Mouse (Mus musculus) kidney, embryonic 15.5 days (tissue): Measurements from ENCODE around the gene S1pr2. TPM values are rescaled to one million over a fixed set of nuclear protein-coding genes. Genes with fewer than 3 reads are reported as not detected.

Experiments
- ATAC-seq: fragments of 200-750 bp; cut with Nextera tagmentation; replicated peaks from 2 replicates; pipeline ENCODE4 v1.8.0; 2017; ENCODE audit warnings: moderate TSS enrichment; ENCODE audit not compliant: low FRiP score
- H3K27ac ChIP-seq: fragments of 300-500 bp; sonication (generic); 2 replicates; pipeline ENCODE4 v1.5.1; 2015; ENCODE audit warnings: mild to moderate bottlenecking, inconsistent platforms
- H3K27me3 ChIP-seq: fragments of 300-500 bp; sonication (generic); 2 replicates; pipeline ENCODE4 v1.6.1; 2015; ENCODE audit warnings: inconsistent platforms
- H3K36me3 ChIP-seq: fragments of 300-500 bp; sonication (generic); 2 replicates; pipeline ENCODE4 v1.6.1; 2015; ENCODE audit warnings: inconsistent platforms
- H3K4me1 ChIP-seq: fragments of 300-500 bp; sonication (generic); 2 replicates; pipeline ENCODE4 v1.6.1; 2015; ENCODE audit warnings: inconsistent platforms
- H3K4me2 ChIP-seq: fragments of 300-500 bp; sonication (generic); 2 replicates; pipeline ENCODE4 v1.6.1; 2015; ENCODE audit warnings: moderate library complexity, mild to moderate bottlenecking, inconsistent platforms
- H3K4me3 ChIP-seq: fragments of 300-500 bp; sonication (generic); replicated peaks from 2 replicates; pipeline ENCODE4 v1.5.1; 2015; ENCODE audit warnings: mild to moderate bottlenecking, inconsistent platforms
- H3K9ac ChIP-seq: fragments of 300-500 bp; sonication (generic); 2 replicates; pipeline ENCODE4 v1.6.1; 2015; ENCODE audit warnings: mild to moderate bottlenecking, inconsistent platforms
- H3K9me3 ChIP-seq: fragments of 300-500 bp; sonication (generic); replicated peaks from 2 replicates; pipeline ENCODE4 v1.6.1; 2016; ENCODE audit warnings: inconsistent platforms
- WGBS: fragments of 180-500 bp; shearing (Covaris S2); methylation state at CpG from one replicate; pipeline ENCODE4 v1.1.7; 2015; ENCODE audit warnings: mixed read lengths; 5-methylcytosine and 5-hydroxymethylcytosine counted together
- polyA plus RNA-seq: library from polyadenylated mRNA; unstranded; fragments of >200 nt; fragmentation: Nextera tagmentation; extraction: Ambion mirVana; gene quantifications from 2 replicates; pipeline ENCODE4 v1.2.1, GENCODE M21; 2015

S1pr2 gene
- 29.8 and 32.7 TPM in 2 replicates for polyA plus RNA-seq

GRCm38 (mm10) chr9:20976216-20976960 lies at the start of gene S1pr2:
TSS of gene S1pr2 (minus strand) at chr9:20976781.
- H3K27me3 ChIP-seq, result no peaks in the 10 kb centered on the region
- H3K36me3 ChIP-seq, result no peaks in the 10 kb centered on the region
- H3K4me3 ChIP-seq, result peak within 1 kb of the TSS; percentile 88
- peaks cover 56% of the 10 kb centered on the region for H3K4me1 ChIP-seq
- under 1% methylated on average over 47 of the region's 47 CpGs for WGBS
- peak within 1 kb of the TSS; percentile 96 for H3K27ac ChIP-seq
- H3K9ac ChIP-seq, result peak within 1 kb of the TSS; percentile 90
- no peaks in the 10 kb centered on the region for H3K9me3 ChIP-seq
- H3K4me2 ChIP-seq, result peak within 1 kb of the TSS; percentile 91
- ATAC-seq, result peak; percentile 70

DNA sequence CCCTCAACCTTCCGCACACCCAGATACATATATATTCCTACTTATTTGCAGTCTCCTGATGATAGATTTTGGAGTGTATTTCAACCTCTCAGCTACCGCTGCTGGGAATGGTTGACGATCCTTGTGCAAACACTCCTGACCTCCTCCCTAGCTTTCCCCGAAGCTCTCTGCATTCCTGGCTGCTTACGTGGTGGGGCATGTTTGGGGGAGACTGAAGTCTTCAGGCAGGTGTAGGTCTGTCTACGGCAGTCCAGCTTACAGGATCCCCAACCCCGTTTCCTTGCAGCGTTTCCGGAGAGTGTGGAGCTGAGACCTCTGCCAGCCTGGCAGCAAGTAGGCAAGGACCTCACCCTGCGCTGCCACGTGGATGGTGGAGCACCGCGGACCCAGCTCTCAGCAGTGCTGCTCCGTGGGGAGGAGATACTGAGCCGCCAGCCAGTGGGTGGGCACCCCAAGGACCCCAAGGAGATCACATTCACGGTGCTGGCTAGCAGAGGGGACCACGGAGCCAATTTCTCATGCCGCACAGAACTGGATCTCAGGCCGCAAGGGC lies 48.8 kb upstream of the S1pr2 start:
- peaks cover 14% of the 10 kb centered on the region for H3K4me1 ChIP-seq
- H3K4me2 ChIP-seq, result no peak overlapping the region
- ATAC-seq, result no peak
- H3K27me3 ChIP-seq, result peaks cover 31% of the 10 kb centered on the region
- H3K27ac ChIP-seq, result no peak overlapping the region
- WGBS, result 69% methylated on average over 19 of the region's 19 CpGs
- no peak overlapping the region for H3K9ac ChIP-seq
- H3K36me3 ChIP-seq, result no peaks in the 10 kb centered on the region
- no peaks in the 10 kb centered on the region for H3K9me3 ChIP-seq
- H3K4me3 ChIP-seq, result no peak overlapping the region

DNA sequence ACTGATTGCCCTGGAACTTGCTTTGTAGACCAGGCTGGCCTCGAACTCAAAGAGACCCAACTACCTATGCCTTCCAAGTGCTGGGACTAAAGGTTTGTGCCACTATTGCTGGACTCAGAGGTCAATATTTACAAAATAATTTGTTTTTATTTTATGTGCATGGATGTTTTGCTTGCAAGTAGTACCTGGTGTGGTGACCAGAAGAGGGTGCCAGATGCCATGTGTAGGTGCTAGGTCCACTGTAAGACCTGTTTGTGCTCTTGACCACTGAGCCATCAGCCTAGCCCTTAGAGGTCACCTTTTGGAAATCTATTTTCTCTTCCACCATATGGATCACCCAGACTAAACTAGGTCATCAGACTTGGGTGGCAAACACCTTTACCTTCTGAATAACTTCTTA lies 46.1 kb upstream of the S1pr2 start:
- no peaks in the 10 kb centered on the region for H3K36me3 ChIP-seq
- H3K9ac ChIP-seq, result no peak overlapping the region
- H3K4me3 ChIP-seq, result no peak overlapping the region
- no peak for ATAC-seq
- 93% methylated on average over 1 of the region's 1 CpGs for WGBS
- no peak overlapping the region for H3K4me2 ChIP-seq
- no peaks in the 10 kb centered on the region for H3K9me3 ChIP-seq
- H3K27me3 ChIP-seq, result peaks cover 19% of the 10 kb centered on the region
- H3K4me1 ChIP-seq, result no peaks in the 10 kb centered on the region
- no peak overlapping the region for H3K27ac ChIP-seq

DNA sequence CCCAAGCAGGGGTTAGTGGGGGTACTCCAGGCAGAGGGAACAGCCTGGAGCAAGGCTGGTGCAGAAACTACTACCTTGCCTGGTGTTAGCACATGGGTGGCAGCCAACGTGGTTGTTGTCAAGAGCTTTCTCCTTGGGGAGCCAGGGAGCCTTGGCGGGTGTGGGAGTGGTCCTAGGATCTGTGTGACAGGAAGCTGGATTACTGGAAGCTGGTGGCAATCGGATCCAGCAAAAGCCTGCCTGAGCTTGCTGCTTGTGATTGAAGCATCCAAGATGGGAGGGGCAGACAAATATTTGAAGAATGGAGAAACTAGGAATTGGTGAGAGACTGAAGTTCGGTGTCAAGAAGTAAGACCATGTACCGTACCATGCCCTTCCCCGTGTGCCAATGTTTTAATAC lies 45.7 kb upstream of the S1pr2 start:
- Histone ChIP-seq H3K4me3 (no peak overlapping the region), H3K9ac (no peak overlapping the region), H3K27ac (no peak overlapping the region), H3K4me2 (no peak overlapping the region), H3K4me1 (peaks cover under 1% of the 10 kb centered on the region; the same call in 1 of the 2 replicates), H3K9me3 (no peaks in the 10 kb centered on the region), H3K36me3 (no peaks in the 10 kb centered on the region), H3K27me3 (peaks cover 20% of the 10 kb centered on the region)
- no peak for ATAC-seq
- WGBS, result 58% methylated on average over 6 of the region's 6 CpGs

DNA sequence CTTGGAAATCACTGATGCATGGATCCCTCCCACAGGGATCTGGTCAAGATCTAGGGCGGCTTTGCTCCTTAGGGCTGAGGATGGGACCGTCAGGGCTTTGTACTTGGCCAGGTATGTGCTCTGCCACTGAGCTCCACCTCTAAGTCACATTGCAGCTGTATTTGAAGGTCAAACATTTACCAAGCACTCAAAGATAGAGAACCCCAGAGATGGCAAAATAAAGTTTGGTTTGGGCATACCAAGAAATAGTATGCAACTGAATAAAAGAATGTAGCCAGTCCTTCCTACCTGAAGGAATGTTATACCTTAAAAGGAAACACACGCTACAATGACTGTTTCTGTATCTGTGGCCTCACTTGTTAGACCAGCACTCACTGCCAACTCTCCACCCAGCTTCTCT lies 44.8 kb upstream of the S1pr2 start:
- H3K27ac ChIP-seq, result no peak overlapping the region
- ATAC-seq, result no peak
- WGBS, result 73% methylated on average over 3 of the region's 3 CpGs

GRCm38 (mm10) chr9:21018600-21018999 lies 42.0 kb upstream of the S1pr2 start:
- Histone ChIP-seq H3K4me2 (no peak overlapping the region), H3K9ac (no peak overlapping the region), H3K4me3 (no peak overlapping the region), H3K4me1 (peaks cover 28% of the 10 kb centered on the region), H3K9me3 (no peaks in the 10 kb centered on the region), H3K27me3 (peaks cover 40% of the 10 kb centered on the region), H3K36me3 (no peaks in the 10 kb centered on the region), H3K27ac (no peak overlapping the region)
- ATAC-seq, result no peak
- WGBS, result 72% methylated on average over 2 of the region's 2 CpGs

More for the DNA sequence above, 44.8 kb upstream of the S1pr2 start:
- Histone ChIP-seq H3K9me3 (no peaks in the 10 kb centered on the region), H3K27me3 (peaks cover 23% of the 10 kb centered on the region), H3K4me2 (no peak overlapping the region), H3K4me1 (peaks cover 10% of the 10 kb centered on the region), H3K9ac (no peak overlapping the region), H3K36me3 (no peaks in the 10 kb centered on the region), H3K4me3 (no peak overlapping the region)

DNA sequence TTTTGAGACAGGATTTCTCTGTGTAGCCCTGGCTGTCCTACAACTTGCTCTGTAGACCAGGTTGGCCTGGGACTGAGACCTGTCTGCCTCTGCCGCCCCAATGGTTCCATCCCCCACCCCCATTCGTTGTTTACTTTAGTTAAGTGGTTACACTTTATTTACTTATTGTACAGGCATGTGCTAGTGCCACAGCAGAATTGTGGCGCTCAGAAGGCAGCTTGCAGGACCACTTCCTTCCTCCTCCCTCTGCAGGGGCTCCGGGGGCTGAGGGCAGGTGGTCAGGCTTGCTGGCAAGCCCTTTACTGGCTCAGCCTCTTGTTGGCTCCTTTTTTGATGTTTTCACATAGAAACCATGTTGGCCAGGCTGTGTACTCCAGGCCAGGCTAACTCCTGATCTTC lies 40.6 kb upstream of the S1pr2 start:
- Histone ChIP-seq H3K36me3 (no peaks in the 10 kb centered on the region), H3K4me2 (peak overlapping the region; percentile 78), H3K4me1 (peaks cover 30% of the 10 kb centered on the region), H3K9ac (no peak overlapping the region), H3K27ac (no peak overlapping the region), H3K27me3 (peaks cover 40% of the 10 kb centered on the region), H3K9me3 (no peaks in the 10 kb centered on the region), H3K4me3 (peak overlapping the region; percentile 47)
- ATAC-seq, result no peak
- 27% methylated on average over 4 of the region's 4 CpGs for WGBS

- H3K9me3 ChIP-seq, result no peaks in the 10 kb centered on the region
- peaks cover 36% of the 10 kb centered on the region for H3K4me1 ChIP-seq
- no peak overlapping the region for H3K9ac ChIP-seq
- ATAC-seq, result no peak
- no peaks in the 10 kb centered on the region for H3K36me3 ChIP-seq
- peaks cover 40% of the 10 kb centered on the region for H3K27me3 ChIP-seq
- H3K4me2 ChIP-seq, result peak overlapping the region; percentile 78
- H3K4me3 ChIP-seq, result peak overlapping the region; percentile 47
- no peak overlapping the region for H3K27ac ChIP-seq
- WGBS, result 4% methylated on average over 17 of the region's 17 CpGs
Measured at GRCm38 (mm10) chr9:21016331-21017176, 40.0 kb upstream of the S1pr2 start.

DNA sequence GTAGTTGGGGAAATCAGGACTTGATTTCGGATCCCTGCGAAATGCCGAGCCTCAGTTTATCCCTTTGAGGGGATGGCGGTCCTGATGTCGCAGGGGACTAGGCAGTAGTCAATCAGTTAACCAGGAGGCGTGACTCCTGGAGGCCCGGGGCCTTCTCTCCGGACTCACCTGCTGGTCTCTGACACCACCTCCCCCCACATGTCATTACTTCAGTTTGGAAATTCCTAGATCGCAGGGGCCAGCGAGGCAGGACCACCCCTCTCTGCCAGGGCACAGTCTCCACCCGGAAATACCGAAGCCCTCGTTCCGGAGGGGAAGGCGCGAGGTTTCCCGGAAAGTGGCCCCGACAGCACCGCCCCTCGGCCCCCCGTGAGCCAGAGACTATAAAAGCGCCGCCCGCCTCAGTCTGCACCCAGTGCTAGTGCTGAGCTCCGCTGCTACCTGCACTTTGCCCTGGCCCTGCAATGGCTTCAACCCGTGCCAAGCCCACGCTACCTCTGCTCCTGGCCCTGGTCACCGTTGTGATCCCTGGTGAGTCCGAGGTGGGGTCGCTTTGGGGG lies 39.1 kb upstream of the S1pr2 start, which contains the start of gene Icam1:
Gene Icam1, plus strand, starts transcription at position 415 of the 560 bp plus-strand sequence.
- Histone ChIP-seq H3K4me3 (peak within 1 kb of the TSS; percentile 47), H3K4me2 (peak within 1 kb of the TSS; percentile 78), H3K27ac (peak within 1 kb of the TSS; percentile 52), H3K27me3 (peaks cover 40% of the 10 kb centered on the region), H3K9me3 (no peaks in the 10 kb centered on the region), H3K9ac (peak within 1 kb of the TSS; percentile 38; the same call in 1 of the 2 replicates), H3K4me1 (peaks cover 37% of the 10 kb centered on the region), H3K36me3 (no peaks in the 10 kb centered on the region)
- WGBS, result 2% methylated on average over 30 of the region's 30 CpGs
- ATAC-seq, result peak; percentile 73

DNA sequence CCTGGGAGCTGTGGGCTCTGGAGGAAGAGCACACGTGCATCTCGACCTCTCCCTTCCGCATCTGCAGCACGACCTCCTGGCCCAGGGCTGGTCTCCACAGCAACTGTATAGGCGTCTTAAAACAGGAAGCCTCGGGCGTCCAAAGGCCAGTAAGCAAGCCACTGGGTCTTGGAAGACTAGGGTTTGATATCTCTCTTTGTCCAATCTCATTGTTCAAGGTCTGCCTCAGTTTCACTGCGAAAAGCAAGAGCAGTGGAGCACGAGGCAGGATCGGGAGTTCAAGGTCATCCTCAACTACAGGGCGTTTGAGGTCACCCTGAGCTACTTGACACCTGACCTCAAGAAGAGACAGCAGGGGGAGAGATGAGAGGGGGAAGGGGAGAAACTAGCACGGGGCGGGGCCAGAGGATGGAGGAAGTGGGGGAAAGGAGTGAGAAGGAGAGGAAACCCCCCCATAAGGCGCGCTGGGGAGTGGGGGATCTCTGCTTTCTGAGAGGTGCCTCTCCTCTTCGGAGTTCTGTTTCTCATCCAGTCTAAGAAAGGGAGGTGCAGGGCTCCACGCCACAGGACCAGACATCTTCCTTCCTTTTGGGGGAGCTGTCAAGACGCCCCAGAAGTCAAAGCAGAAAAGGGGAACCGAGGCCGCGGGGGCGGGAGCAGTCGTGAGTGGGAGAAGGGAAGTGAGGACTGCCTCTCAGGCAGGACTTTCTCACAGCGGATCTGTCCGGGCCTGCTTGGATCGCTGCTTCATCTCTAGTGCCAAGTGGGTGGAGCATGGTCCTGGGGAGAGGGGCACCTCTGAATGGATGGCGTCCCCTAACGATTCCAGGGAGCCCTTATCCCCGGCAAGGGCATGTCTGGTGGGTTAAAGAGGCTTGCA lies 38.4 kb upstream of the S1pr2 start:
- H3K9ac ChIP-seq, result peak overlapping the region; percentile 38; the same call in 1 of the 2 replicates

GRCm38 (mm10) chr9:21012368-21012767 lies 35.8 kb upstream of the S1pr2 start:
- peak overlapping the region; percentile 78 for H3K27ac ChIP-seq
- no peak overlapping the region for H3K4me3 ChIP-seq
- H3K4me2 ChIP-seq, result no peak overlapping the region
- peaks cover 20% of the 10 kb centered on the region for H3K36me3 ChIP-seq
- H3K9me3 ChIP-seq, result no peaks in the 10 kb centered on the region
- no peak for ATAC-seq
- no peak overlapping the region for H3K9ac ChIP-seq
- H3K4me1 ChIP-seq, result peaks cover 37% of the 10 kb centered on the region
- H3K27me3 ChIP-seq, result peaks cover 27% of the 10 kb centered on the region
- 64% methylated on average over 1 of the region's 1 CpGs for WGBS

More for the DNA sequence above, 38.4 kb upstream of the S1pr2 start:
- Histone ChIP-seq H3K4me1 (peaks cover 37% of the 10 kb centered on the region), H3K4me2 (peak overlapping the region; percentile 78), H3K27ac (peak overlapping the region; percentile 52), H3K27me3 (peaks cover 40% of the 10 kb centered on the region), H3K9me3 (no peaks in the 10 kb centered on the region), H3K4me3 (peak overlapping the region; percentile 47), H3K36me3 (no peaks in the 10 kb centered on the region)
- WGBS, result 3% methylated on average over 29 of the region's 29 CpGs
- peak; percentile 31; the same call in 1 of the 2 replicates for ATAC-seq
